Comparison of ENCODE assay signal across 16 mouse cellular contexts in the genomic region with DNA sequence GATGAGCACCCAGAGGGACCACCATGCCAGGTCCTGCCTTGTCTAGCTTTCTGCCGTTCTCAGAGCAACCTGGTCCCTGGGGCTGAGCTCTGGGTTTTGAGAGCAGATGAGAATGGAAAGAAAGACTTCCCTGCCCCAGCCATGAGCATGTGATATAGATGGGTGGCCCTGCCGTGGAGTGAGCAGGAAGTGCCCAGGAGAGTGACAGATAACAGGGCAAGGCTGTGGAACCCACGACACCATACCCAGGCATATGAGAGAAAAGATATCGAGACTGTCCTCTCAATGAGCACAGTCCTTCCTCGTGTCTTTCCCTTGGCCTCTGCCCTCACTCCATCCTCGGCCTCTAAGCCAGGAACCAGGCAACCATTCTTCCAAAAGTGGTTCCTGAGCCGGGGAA.
"Had no signal": no experiment of that assay in that cellular context is flagged by ENCODE, and none has a peak within 500 bp of the region (broad histone marks: within the 10 kb centered on the region; RNA-seq: fewer than 3 reads in every experiment).

No protein-coding gene starts in this region.

- H3K4me3 ChIP-seq: limb, embryonic 13.5 days; liver, embryonic 13.5 days; neural tube, embryonic 13.5 days; stomach, embryonic 15.5 days had no signal

- H3K9me3 ChIP-seq: limb, embryonic 13.5 days; liver, embryonic 13.5 days; neural tube, embryonic 13.5 days; stomach, embryonic 15.5 days had no signal

- H3K27ac ChIP-seq: limb, embryonic 13.5 days; liver, embryonic 13.5 days; neural tube, embryonic 13.5 days; stomach, embryonic 15.5 days had no signal

- ATAC-seq: inflammation-experienced regulatory T-cells, adult 6 months; intestine, postnatal 0 days; midbrain, embryonic 16.5 days had no signal

- DNase-seq: kidney, adult 8-10 months; kidney, postnatal 25 days; liver, embryonic 13.5 days; lung, embryonic 14.5 days; lung, postnatal 10 days; lung, postnatal 4 days; retina, postnatal 1 day; right cerebral cortex, postnatal 4 days; thymus, postnatal 4 days had no signal

- H3K4me2 ChIP-seq: limb, embryonic 13.5 days; liver, embryonic 13.5 days; lung, embryonic 14.5 days; midbrain, embryonic 11.5 days; neural tube, embryonic 13.5 days; stomach, embryonic 15.5 days had no signal

- H3K36me3 ChIP-seq: limb, embryonic 13.5 days; liver, embryonic 13.5 days; neural tube, embryonic 13.5 days; stomach, embryonic 15.5 days had no signal

- H3K9ac ChIP-seq: limb, embryonic 13.5 days; liver, embryonic 13.5 days; lung, embryonic 14.5 days; neural tube, embryonic 13.5 days; stomach, embryonic 15.5 days had no signal

- H3K27me3 ChIP-seq: liver, embryonic 13.5 days; neural tube, embryonic 13.5 days; stomach, embryonic 15.5 days had no signal

- H3K4me1 ChIP-seq: limb, embryonic 13.5 days had no signal
